Mouse (Mus musculus): ENCODE results near the gene Agpat2.

The Agpat2 gene

GRCm38 (mm10) chr2:26550777-26551176, 53.4 kb downstream of the Agpat2 start:
- in situ Hi-C loops (cut with MboI; ENCODE audit: unreplicated experiment in 2 of 2): loop anchor here in 1 of 2 experiments (25.0 kb wide), 2 partner anchors 513 to 713 kb away; partner anchors contain the start of gene Sohlh1

- in situ Hi-C loops (cut with MboI; ENCODE audit: unreplicated experiment in 2 of 2): loop anchor here in 1 of 2 experiments (25.0 kb wide), 2 partner anchors 513 to 713 kb away; partner anchors contain the start of gene Sohlh1
Observed at GRCm38 (mm10) chr2:26550205-26550604, 54.0 kb downstream of the Agpat2 start.

- in situ Hi-C loops (cut with MboI; ENCODE audit: unreplicated experiment in 2 of 2): loop anchor here (10.0 to 25.0 kb wide), 3 partner anchors 95 to 712 kb away; partner anchors contain the start of gene Sohlh1 (in 1 of the 2)
Observed at GRCm38 (mm10) chr2:26549801-26550200, 54.4 kb downstream of the Agpat2 start.

DNA sequence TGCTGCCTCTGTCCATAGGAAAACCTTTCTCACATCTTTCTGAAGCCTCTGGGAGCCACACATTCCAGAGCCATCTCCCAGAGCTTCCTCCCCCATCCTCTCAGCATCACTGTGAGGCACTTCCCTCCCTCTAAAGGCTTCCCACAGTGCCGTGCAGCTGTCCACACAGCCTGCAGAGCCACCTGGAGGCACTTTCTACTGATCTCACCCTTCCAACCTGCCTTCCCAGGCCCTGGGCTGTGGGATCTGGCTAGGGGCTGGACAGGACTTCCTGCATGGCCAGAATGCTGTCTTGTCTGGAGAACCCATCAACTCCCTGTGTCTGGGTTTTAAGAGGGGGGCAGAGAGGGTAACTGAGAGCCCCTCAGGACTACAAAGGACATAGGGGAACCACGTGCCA, 56.7 kb downstream of the Agpat2 start:
- in situ Hi-C loops (cut with MboI; ENCODE audit: unreplicated experiment in 2 of 2): loop anchor here in 1 of 2 experiments (10.0 kb wide), 1 partner anchor 93 kb away; no protein-coding TSS in a partner anchor

GRCm38 (mm10) chr2:26544265-26544664, 60.0 kb downstream of the Agpat2 start:
- in situ Hi-C loops (cut with MboI; ENCODE audit: unreplicated experiment in 2 of 2): loop anchor here in 1 of 2 experiments (10.0 kb wide), 1 partner anchor 89 kb away; no protein-coding TSS in a partner anchor

GRCm38 (mm10) chr2:26543768-26544167, 60.4 kb downstream of the Agpat2 start:
- in situ Hi-C loops (cut with MboI; ENCODE audit: unreplicated experiment in 2 of 2): loop anchor here in 1 of 2 experiments (10.0 kb wide), 1 partner anchor 89 kb away; no protein-coding TSS in a partner anchor

DNA sequence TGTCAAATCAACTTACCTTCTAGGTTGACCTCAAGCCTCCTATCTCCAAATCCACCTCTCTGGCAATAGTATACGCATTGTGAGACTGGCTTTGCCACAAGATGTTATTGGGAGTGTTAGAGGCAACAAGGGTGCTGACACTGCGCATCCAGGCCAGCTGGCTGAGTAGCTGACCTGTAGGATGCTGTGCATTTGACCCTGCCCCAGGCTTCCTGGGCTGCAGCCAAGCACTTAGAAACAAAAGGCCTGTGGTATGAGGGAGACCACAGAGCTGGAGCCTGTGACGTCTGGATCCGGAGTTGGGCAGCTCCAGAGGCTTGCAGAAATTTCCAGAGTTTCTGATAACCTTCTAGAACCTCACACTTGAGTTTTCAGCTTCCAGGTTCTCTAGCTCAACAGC, 61.1 kb downstream of the Agpat2 start:
- in situ Hi-C loops (cut with MboI; ENCODE audit: unreplicated experiment in 2 of 2): loop anchor here in 1 of 2 experiments (10.0 kb wide), 1 partner anchor 88 kb away; no protein-coding TSS in a partner anchor
